Mouse (Mus musculus): ENCODE measurements around the gene Madd. TPM values are rescaled to one million over a fixed set of nuclear protein-coding genes. Genes with fewer than 3 reads are reported as not detected.

Madd gene
- 16.9 and 21.2 TPM in 2 replicates for polyA plus RNA-seq (2016; fragmentation: Nextera tagmentation; extraction: Ambion mirVana)

GRCm38 (mm10) chr2:91183711-91184405 lies at the start of gene Madd:
Madd (minus strand) TSS chr2:91183837.
- no peak for DNase-seq (ENCODE audit: low spot score)
- peak within 1 kb of the TSS; percentile 78 for H3K4me3 ChIP-seq
- H3K27ac ChIP-seq (replicated peaks), result peak within 1 kb of the TSS; percentile 84
- H3K27me3 ChIP-seq (ENCODE audit: low read depth, poor library complexity, severe bottlenecking), result no peaks in the 10 kb centered on the region
- WGBS, result 70% methylated on average over 15 of the region's 15 CpGs
- peaks cover 4% of the 10 kb centered on the region; the same call in 1 of the 2 replicates for H3K36me3 ChIP-seq
- H3K4me1 ChIP-seq, result peaks cover 25% of the 10 kb centered on the region
- H3K9me3 ChIP-seq (replicated peaks), result no peaks in the 10 kb centered on the region

GRCm38 (mm10) chr2:91229735-91230134 lies 46.1 kb upstream of the Madd start:
- WGBS, result 81% methylated on average over 2 of the region's 2 CpGs
- DNase-seq (ENCODE audit: low spot score), result no peak
- Histone ChIP-seq H3K9me3 (replicated peaks) (no peaks in the 10 kb centered on the region), H3K4me3 (no peak overlapping the region), H3K27me3 (ENCODE audit: low read depth, poor library complexity, severe bottlenecking) (no peaks in the 10 kb centered on the region), H3K27ac (replicated peaks) (no peak overlapping the region), H3K36me3 (peaks cover 4% of the 10 kb centered on the region; the same call in 1 of the 2 replicates), H3K4me1 (no peaks in the 10 kb centered on the region)

GRCm38 (mm10) chr2:91223614-91224013 lies 40.0 kb upstream of the Madd start:
- no peak overlapping the region for H3K27ac ChIP-seq (replicated peaks)
- H3K9me3 ChIP-seq (replicated peaks), result no peaks in the 10 kb centered on the region
- H3K36me3 ChIP-seq, result no peaks in the 10 kb centered on the region
- no peak for DNase-seq (ENCODE audit: low spot score)
- no peaks in the 10 kb centered on the region for H3K27me3 ChIP-seq (ENCODE audit: low read depth, poor library complexity, severe bottlenecking)
- WGBS, result 88% methylated on average over 2 of the region's 2 CpGs
- H3K4me3 ChIP-seq, result no peak overlapping the region
- H3K4me1 ChIP-seq, result no peaks in the 10 kb centered on the region

DNA sequence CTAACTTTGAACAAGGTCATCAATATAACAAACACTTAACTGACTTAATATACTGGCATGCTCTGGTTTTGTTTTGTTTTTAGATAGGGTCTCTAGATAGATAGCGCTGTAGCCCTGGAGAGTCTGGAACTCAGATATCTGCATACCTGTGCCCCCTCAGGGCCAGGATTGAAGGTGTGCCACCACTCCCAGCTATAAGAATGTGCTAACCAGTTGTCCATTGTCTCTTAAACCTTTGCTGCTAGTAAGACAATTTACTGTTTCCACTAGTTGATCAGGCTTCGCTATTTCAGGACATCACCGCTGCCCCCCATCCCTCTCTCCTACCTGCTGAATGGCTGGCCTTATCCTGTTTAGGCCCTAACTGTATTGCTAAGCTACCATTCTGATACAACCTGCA lies 36.9 kb upstream of the Madd start:
- H3K4me3 ChIP-seq, result no peak overlapping the region
- H3K27me3 ChIP-seq (ENCODE audit: low read depth, poor library complexity, severe bottlenecking), result no peaks in the 10 kb centered on the region
- no peak overlapping the region for H3K27ac ChIP-seq (replicated peaks)
- H3K36me3 ChIP-seq, result peaks cover 16% of the 10 kb centered on the region; the same call in 1 of the 2 replicates
- H3K9me3 ChIP-seq (replicated peaks), result no peaks in the 10 kb centered on the region
- no peak for DNase-seq (ENCODE audit: low spot score)
- 95% methylated on average over 3 of the region's 3 CpGs for WGBS
- no peaks in the 10 kb centered on the region for H3K4me1 ChIP-seq

- DNase-seq (ENCODE audit: low spot score), result no peak
- H3K27ac ChIP-seq (replicated peaks), result no peak overlapping the region
- no peaks in the 10 kb centered on the region for H3K4me1 ChIP-seq
- 74% methylated on average over 4 of the region's 4 CpGs for WGBS
- no peaks in the 10 kb centered on the region for H3K9me3 ChIP-seq (replicated peaks)
- peaks cover 49% of the 10 kb centered on the region for H3K36me3 ChIP-seq
- H3K4me3 ChIP-seq, result no peak overlapping the region
- no peaks in the 10 kb centered on the region for H3K27me3 ChIP-seq (ENCODE audit: low read depth, poor library complexity, severe bottlenecking)
Measured at GRCm38 (mm10) chr2:91217032-91217431, 33.4 kb upstream of the Madd start.

GRCm38 (mm10) chr2:91213311-91213710 lies 29.7 kb upstream of the Madd start:
- H3K36me3 ChIP-seq, result peaks cover 84% of the 10 kb centered on the region
- no peaks in the 10 kb centered on the region for H3K4me1 ChIP-seq

GRCm38 (mm10) chr2:91206254-91206775 lies 22.7 kb upstream of the Madd start:
- WGBS, result 89% methylated on average over 9 of the region's 9 CpGs
- Histone ChIP-seq H3K27me3 (ENCODE audit: low read depth, poor library complexity, severe bottlenecking) (no peaks in the 10 kb centered on the region), H3K4me1 (peaks cover 26% of the 10 kb centered on the region), H3K27ac (replicated peaks) (no peak overlapping the region), H3K4me3 (no peak overlapping the region), H3K36me3 (peaks cover 66% of the 10 kb centered on the region), H3K9me3 (replicated peaks) (no peaks in the 10 kb centered on the region)
- no peak for DNase-seq (ENCODE audit: low spot score)

More at GRCm38 (mm10) chr2:91213311-91213710, 29.7 kb upstream of the Madd start:
- DNase-seq (ENCODE audit: low spot score), result no peak
- H3K27ac ChIP-seq (replicated peaks), result no peak overlapping the region
- no peaks in the 10 kb centered on the region for H3K9me3 ChIP-seq (replicated peaks)
- no peaks in the 10 kb centered on the region for H3K27me3 ChIP-seq (ENCODE audit: low read depth, poor library complexity, severe bottlenecking)
- no peak overlapping the region for H3K4me3 ChIP-seq

DNA sequence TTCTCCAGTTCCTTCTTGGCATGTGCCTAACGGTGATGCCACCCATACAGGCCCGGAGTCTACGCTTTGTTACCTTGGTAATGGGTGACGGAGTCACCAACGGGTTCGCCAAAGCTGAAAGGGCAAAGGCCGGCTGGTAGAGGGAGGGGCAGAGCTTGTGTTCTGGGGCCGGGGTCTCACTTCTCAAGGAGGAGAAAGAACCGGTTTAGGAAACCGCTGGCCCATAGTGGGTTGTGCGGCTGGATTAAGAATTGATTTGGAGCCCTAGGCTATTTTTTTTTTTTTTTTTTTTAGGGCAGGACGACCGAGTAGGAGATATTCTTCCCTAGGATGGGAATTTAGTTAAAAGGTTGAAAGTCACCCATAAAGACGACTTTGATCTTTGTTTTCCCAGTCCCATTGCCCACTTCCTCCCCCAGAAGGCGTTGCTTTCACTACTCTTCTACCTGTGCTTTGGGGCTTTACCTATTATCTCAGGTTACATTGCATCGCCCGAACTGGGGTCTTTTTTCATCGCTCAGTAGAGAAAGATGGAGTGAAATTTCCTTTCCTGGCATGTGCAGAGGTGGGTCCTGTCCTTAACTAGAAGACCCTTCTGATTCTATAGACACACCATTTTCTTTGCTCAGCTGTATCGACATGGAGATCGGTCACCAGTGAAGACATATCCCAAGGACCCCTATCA lies 19.5 kb upstream of the Madd start:
- H3K27ac ChIP-seq (replicated peaks), result peak overlapping the region; percentile 90
- peaks cover 36% of the 10 kb centered on the region for H3K36me3 ChIP-seq
- H3K4me3 ChIP-seq, result peak overlapping the region; percentile 65
- no peaks in the 10 kb centered on the region for H3K9me3 ChIP-seq (replicated peaks)
- no peak for DNase-seq (ENCODE audit: low spot score)
- WGBS, result 14% methylated on average over 20 of the region's 20 CpGs
- H3K4me1 ChIP-seq, result peaks cover 26% of the 10 kb centered on the region
- no peaks in the 10 kb centered on the region for H3K27me3 ChIP-seq (ENCODE audit: low read depth, poor library complexity, severe bottlenecking)

DNA sequence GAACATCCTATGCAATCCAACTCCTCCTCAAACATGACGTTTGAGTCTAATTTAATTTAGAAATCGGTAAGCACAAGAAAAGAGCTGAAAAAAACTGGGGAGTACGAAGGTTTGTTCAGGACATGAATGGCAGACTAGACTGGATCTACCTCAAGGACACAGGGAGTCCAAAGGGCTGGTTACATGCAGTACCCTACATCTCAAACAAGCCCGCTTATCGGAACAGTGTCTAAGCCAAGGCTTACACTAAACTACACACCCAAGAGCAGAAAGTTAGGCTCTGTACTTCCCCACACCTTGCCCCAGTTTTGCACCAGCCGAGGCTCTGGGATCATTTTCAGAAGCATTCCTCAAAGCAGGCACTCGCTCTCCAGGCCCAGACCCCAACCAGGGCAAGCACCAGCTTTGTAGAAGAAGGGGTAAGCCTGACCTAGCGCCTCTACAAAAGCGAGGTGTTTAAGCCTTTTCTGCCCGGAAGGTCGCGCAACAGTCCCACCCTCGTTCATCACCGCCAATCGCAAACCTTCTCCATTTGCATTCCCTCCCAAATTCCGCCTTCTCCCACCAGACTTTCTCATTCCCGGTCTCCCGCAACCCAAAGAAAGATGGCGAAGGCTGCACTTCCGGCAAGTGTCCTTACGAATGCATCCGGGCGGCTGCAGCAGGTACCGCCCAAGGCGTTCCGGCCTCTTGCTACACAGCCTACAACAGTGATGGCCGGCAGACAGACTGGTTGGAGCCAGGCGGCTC lies 18.8 kb upstream of the Madd start, which contains the start of the genes Nr1h3 and Acp2:
Gene Nr1h3, minus strand, starts transcription at position 613 of the 750 bp plus-strand sequence.
Gene Acp2, plus strand, starts transcription at position 664 of the 750 bp plus-strand sequence.
- peaks cover 26% of the 10 kb centered on the region for H3K4me1 ChIP-seq
- no peaks in the 10 kb centered on the region for H3K9me3 ChIP-seq (replicated peaks)
- peak; percentile 96 for DNase-seq (ENCODE audit: low spot score)
- 5% methylated on average over 28 of the region's 28 CpGs for WGBS
- H3K36me3 ChIP-seq, result peaks cover 29% of the 10 kb centered on the region
- no peaks in the 10 kb centered on the region for H3K27me3 ChIP-seq (ENCODE audit: low read depth, poor library complexity, severe bottlenecking)
- H3K4me3 ChIP-seq, result peak within 1 kb of the TSS; percentile 65
- peak within 1 kb of the TSS; percentile 90 for H3K27ac ChIP-seq (replicated peaks)

DNA sequence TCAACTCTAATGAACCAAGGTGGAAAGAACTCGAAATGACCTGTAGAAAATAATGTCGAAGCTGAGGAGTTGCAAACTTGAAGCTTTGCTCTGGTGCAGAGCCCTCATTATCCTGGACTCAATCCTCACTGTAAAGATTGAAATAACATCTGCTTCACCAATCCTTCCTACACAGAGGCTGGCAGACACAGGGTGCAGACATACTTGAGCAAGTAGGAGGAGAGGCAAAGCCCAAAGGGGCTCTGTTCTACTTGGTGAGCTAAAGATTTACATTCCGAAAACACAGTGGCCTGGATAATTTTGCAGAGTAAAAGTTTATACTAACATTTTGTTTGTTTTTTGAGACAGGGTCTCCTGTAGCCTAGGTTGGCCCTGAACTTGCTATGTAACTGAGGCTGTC lies 15.3 kb upstream of the Madd start:
- no peaks in the 10 kb centered on the region for H3K36me3 ChIP-seq
- DNase-seq (ENCODE audit: low spot score), result no peak
- no peak overlapping the region for H3K4me3 ChIP-seq
- no peaks in the 10 kb centered on the region for H3K9me3 ChIP-seq (replicated peaks)
- no peak overlapping the region for H3K27ac ChIP-seq (replicated peaks)
- H3K4me1 ChIP-seq, result peaks cover 32% of the 10 kb centered on the region
- 87% methylated on average over 3 of the region's 3 CpGs for WGBS
- H3K27me3 ChIP-seq (ENCODE audit: low read depth, poor library complexity, severe bottlenecking), result peaks cover 4% of the 10 kb centered on the region; the same call in 1 of the 2 replicates

GRCm38 (mm10) chr2:91196577-91197001 lies 13.0 kb upstream of the Madd start:
- peaks cover 22% of the 10 kb centered on the region for H3K4me1 ChIP-seq
- H3K36me3 ChIP-seq, result no peaks in the 10 kb centered on the region
- no peak overlapping the region for H3K4me3 ChIP-seq
- 67% methylated on average over 3 of the region's 3 CpGs for WGBS
- H3K27me3 ChIP-seq (ENCODE audit: low read depth, poor library complexity, severe bottlenecking), result peaks cover 13% of the 10 kb centered on the region
- H3K27ac ChIP-seq (replicated peaks), result 0 out of 2 replicates have a peak overlapping the region, but pooled peaks have one; percentile 5
- no peak for DNase-seq (ENCODE audit: low spot score)
- no peaks in the 10 kb centered on the region for H3K9me3 ChIP-seq (replicated peaks)

DNA sequence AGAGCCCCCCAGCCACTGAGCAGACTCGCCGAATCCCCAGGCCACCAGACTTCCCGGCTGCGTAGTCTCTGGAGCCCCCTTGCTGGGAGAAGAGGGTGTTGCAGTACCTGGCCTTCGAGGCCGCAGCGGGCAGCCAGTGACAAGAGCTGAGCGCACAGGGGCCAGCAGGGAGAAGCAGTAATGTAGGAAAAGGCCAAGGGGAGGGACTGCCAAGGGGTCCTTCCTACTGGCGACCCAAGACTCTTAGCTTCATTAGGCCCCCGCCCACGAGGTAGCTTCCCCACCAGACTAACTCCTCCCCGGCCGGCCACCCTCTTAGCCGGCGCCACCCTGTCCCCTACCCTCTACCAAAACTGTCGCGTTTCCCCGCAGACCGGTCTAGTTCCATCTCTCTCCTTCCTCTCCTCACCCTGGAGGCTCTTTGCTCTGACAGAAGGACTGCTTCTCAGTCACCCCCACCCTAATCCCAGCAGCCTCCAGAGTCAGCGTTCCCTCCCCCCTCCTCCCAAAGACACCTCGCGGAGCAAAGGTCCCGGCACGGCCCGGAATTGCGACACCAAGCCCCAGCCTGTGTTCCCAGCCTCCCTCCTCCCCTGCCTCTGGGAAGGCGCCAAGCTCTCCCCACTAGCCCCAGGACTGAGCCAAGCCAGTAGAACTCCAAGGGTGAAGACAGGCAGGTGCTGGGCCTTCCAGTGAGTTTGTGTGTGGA lies 11.1 kb upstream of the Madd start:
- peak overlapping the region; percentile 53 for H3K4me3 ChIP-seq
- under 1% methylated on average over 27 of the region's 27 CpGs for WGBS
- no peaks in the 10 kb centered on the region for H3K9me3 ChIP-seq (replicated peaks)
- peak; percentile 76 for DNase-seq (ENCODE audit: low spot score)
- peaks cover 13% of the 10 kb centered on the region for H3K27me3 ChIP-seq (ENCODE audit: low read depth, poor library complexity, severe bottlenecking)
- H3K27ac ChIP-seq (replicated peaks), result peak overlapping the region; percentile 84
- peaks cover 21% of the 10 kb centered on the region for H3K4me1 ChIP-seq
- no peaks in the 10 kb centered on the region for H3K36me3 ChIP-seq
